Mouse (Mus musculus) forebrain, postnatal 0 days (tissue): Measurements from ENCODE around the gene Tmem196. TPM values are rescaled to one million over a fixed set of nuclear protein-coding genes. Genes with fewer than 3 reads are reported as not detected.
"Not testable (repeated sequence)": the region's sequence is repeated elsewhere in the genome, so short reads cannot be mapped to it uniquely, and the experiment has no call there.

ENCODE experiments used
- ATAC-seq: fragments of 200-750 bp; cut with Nextera tagmentation; 2 replicates; pipeline ENCODE4 v1.8.0; 2017; ENCODE audit warnings: mild to moderate bottlenecking, moderate library complexity
- DNase-seq: peaks from one replicate; pipeline ENCODE4 v3.0.0-alpha.2; 2015
- H3K27ac ChIP-seq: fragments of 300-500 bp; sonication (generic); 2 replicates; pipeline ENCODE4 v1.5.1; 2014; ENCODE audit warnings: low read depth, mild to moderate bottlenecking, antibody characterized with exemption, low read length, moderate library complexity, mixed read lengths
- H3K27me3 ChIP-seq: fragments of 300-500 bp; sonication (generic); 2 replicates; pipeline ENCODE4 v1.6.1; 2014; ENCODE audit warnings: mild to moderate bottlenecking, low read length, mixed read lengths; ENCODE audit not compliant: insufficient read depth
- H3K36me3 ChIP-seq: fragments of 300-500 bp; sonication (generic); 2 replicates; pipeline ENCODE4 v1.6.1; 2014; ENCODE audit warnings: mild to moderate bottlenecking, moderate library complexity; ENCODE audit not compliant: insufficient read depth
- H3K4me1 ChIP-seq: fragments of 300-500 bp; sonication (generic); 2 replicates; pipeline ENCODE4 v1.6.1; 2014; ENCODE audit warnings: antibody characterized with exemption; ENCODE audit not compliant: insufficient read depth
- H3K4me2 ChIP-seq: fragments of 300-500 bp; sonication (generic); 2 replicates; pipeline ENCODE4 v1.6.1; 2014; ENCODE audit warnings: low read depth, mild to moderate bottlenecking, moderate library complexity
- H3K4me3 ChIP-seq: fragments of 300-500 bp; sonication (generic); 2 replicates; pipeline ENCODE4 v1.5.1; 2014; ENCODE audit warnings: low read depth, low read length, mixed read lengths
- H3K9ac ChIP-seq: fragments of 300-500 bp; sonication (generic); 2 replicates; pipeline ENCODE4 v1.6.1; 2014; ENCODE audit warnings: mild to moderate bottlenecking
- H3K9me3 ChIP-seq: fragments of 300-500 bp; sonication (generic); 2 replicates; pipeline ENCODE4 v1.6.1; 2016; ENCODE audit warnings: low read length
- CTCF ChIP-seq: sonication (generic); IDR thresholded peaks from 2 replicates; pipeline ENCODE4 v1.5.1; 2016; ENCODE audit warnings: antibody characterized with exemption, control low read depth, low read depth
- WGBS: fragments of 180-500 bp; shearing (Covaris S2); extraction: QIAGEN DNeasy Blood & Tissue Kit; methylation state at CpG from one replicate; pipeline ENCODE4 v1.1.7; 2014; 5-methylcytosine and 5-hydroxymethylcytosine counted together
- polyA plus RNA-seq: library from polyadenylated mRNA; unstranded; fragments of >200 nt; fragmentation: Nextera tagmentation; extraction: Ambion mirVana; gene quantifications from 2 replicates; pipeline ENCODE4 v1.2.1, GENCODE M21; 2015
- total RNA-seq: library from RNA; depleted of rRNA; stranded (reverse); fragments of >200 nt; gene quantifications from 2 replicates; pipeline ENCODE4 v1.2.3, GENCODE M21; 2014

The Tmem196 gene
- total and polyA plus RNA-seq, 2 experiments from 2014 or later, result 11.4 to 13.4 TPM

GRCm38 (mm10) chr12:119998267-119998666 lies 52.6 kb downstream of the Tmem196 start:
- H3K4me1 ChIP-seq, result no peaks in the 10 kb centered on the region
- TF ChIP-seq CTCF, result no peak
- no peak for DNase-seq
- no peak overlapping the region for H3K9ac ChIP-seq
- H3K27ac ChIP-seq, result no peak overlapping the region
- H3K36me3 ChIP-seq, result no peaks in the 10 kb centered on the region
- no peaks in the 10 kb centered on the region for H3K9me3 ChIP-seq
- H3K27me3 ChIP-seq, result no peaks in the 10 kb centered on the region
- no peak overlapping the region for H3K4me3 ChIP-seq
- WGBS, result 83% methylated on average over 1 of the region's 1 CpGs
- H3K4me2 ChIP-seq, result no peak overlapping the region
- ATAC-seq, result no peak

- ATAC-seq (no peak), DNase-seq (no peak)
- no peak for TF ChIP-seq CTCF
- no peak overlapping the region for H3K4me2 ChIP-seq
- no peak overlapping the region for H3K4me3 ChIP-seq
- no peaks in the 10 kb centered on the region for H3K36me3 ChIP-seq
- no peak overlapping the region for H3K27ac ChIP-seq
- no peaks in the 10 kb centered on the region for H3K27me3 ChIP-seq
- H3K4me1 ChIP-seq, result no peaks in the 10 kb centered on the region
- no peaks in the 10 kb centered on the region for H3K9me3 ChIP-seq
- H3K9ac ChIP-seq, result no peak overlapping the region
These were observed 58.7 kb downstream of the Tmem196 start for GRCm38 (mm10) chr12:120004280-120004679.

- H3K4me1 ChIP-seq, result peaks cover 5% of the 10 kb centered on the region; the same call in 1 of the 2 replicates
- no peaks in the 10 kb centered on the region for H3K27me3 ChIP-seq
- peak overlapping the region; percentile 54 for H3K27ac ChIP-seq
- no peak for TF ChIP-seq CTCF
- H3K4me2 ChIP-seq, result 0 out of 2 replicates have a peak overlapping the region, but pooled peaks have one; percentile 10
- no peak overlapping the region for H3K9ac ChIP-seq
- DNase-seq, result peak; percentile 30
- H3K36me3 ChIP-seq, result no peaks in the 10 kb centered on the region
- no peaks in the 10 kb centered on the region for H3K9me3 ChIP-seq
- 8% methylated on average over 4 of the region's 4 CpGs for WGBS
- no peak overlapping the region for H3K4me3 ChIP-seq
- peak; percentile 71; the same call in 1 of the 2 replicates for ATAC-seq
These were observed 69.1 kb downstream of the Tmem196 start for GRCm38 (mm10) chr12:120014768-120015167.

- no peak overlapping the region for H3K9ac ChIP-seq
- H3K36me3 ChIP-seq, result no peaks in the 10 kb centered on the region
- H3K4me1 ChIP-seq, result peaks cover 5% of the 10 kb centered on the region; the same call in 1 of the 2 replicates
- 7% methylated on average over 1 of the region's 1 CpGs for WGBS
- no peaks in the 10 kb centered on the region for H3K27me3 ChIP-seq
- H3K9me3 ChIP-seq, result no peaks in the 10 kb centered on the region
- DNase-seq (no peak), ATAC-seq (peak; percentile 94)
- H3K27ac ChIP-seq, result no peak overlapping the region; the same call in 1 of the 2 replicates
- no peak overlapping the region for H3K4me3 ChIP-seq
- no peak overlapping the region for H3K4me2 ChIP-seq
- TF ChIP-seq CTCF, result no peak
These were observed 69.6 kb downstream of the Tmem196 start for GRCm38 (mm10) chr12:120015201-120015600.

- H3K9ac ChIP-seq, H3K27me3 ChIP-seq, H3K36me3 ChIP-seq, H3K9me3 ChIP-seq, H3K4me2 ChIP-seq, H3K4me1 ChIP-seq, H3K27ac ChIP-seq, H3K4me3 ChIP-seq, ATAC-seq: not testable (repeated sequence)
- WGBS, result 82% methylated on average over 15 of the region's 15 CpGs
- TF ChIP-seq CTCF, result peak; percentile 74
- DNase-seq, result peak; percentile 86
These were observed 82.7 kb downstream of the Tmem196 start for GRCm38 (mm10) chr12:120028089-120028959.
